Mouse (Mus musculus) lung, postnatal 36 days (tissue): ENCODE results near the gene Gm49673.
"Not testable (repeated sequence)": the region's sequence is repeated elsewhere in the genome, so short reads cannot be mapped to it uniquely, and the experiment has no call there.

ENCODE experiments used
- DNase-seq: peaks from one replicate; pipeline ENCODE4 v3.0.0; 2022; ENCODE audit warnings: mixed read lengths

The Gm49673 gene

GRCm38 (mm10) chr17:8129578-8129977 lies 18.0 kb downstream of the Gm49673 start:
- not testable (repeated sequence) for DNase-seq

DNA sequence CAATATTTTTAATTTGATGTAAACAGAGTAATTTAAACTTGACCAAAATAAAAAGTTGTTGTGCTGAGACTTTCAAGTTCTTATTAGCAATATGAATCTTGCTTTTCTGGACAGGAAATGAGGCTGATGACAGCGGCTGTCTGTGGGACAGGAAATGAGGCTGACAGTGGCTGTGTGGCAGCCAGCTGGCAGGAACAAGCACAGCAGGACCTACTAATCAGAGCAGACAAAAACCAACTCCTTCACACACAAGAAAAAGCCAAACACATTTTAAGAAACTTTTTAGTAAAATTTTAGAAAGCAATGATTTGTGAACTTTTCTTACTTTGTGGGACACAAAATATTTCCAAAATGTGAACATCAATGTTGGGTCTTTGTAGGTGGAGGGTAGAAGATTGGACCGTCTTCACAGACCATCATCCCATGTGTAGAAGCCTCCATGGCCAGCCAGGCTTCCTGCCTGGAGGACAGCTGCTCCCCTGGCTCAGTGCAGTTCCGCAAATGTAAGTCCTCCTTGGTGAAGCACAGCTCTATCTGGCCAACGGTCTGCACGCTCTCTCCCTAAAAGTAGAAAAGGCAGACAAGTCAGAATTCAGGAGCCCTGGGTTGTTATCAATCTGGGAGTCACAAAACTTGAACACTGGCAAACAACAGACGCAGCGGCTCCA lies 19.1 kb downstream of the Gm49673 start:
- not testable (repeated sequence) for DNase-seq

DNA sequence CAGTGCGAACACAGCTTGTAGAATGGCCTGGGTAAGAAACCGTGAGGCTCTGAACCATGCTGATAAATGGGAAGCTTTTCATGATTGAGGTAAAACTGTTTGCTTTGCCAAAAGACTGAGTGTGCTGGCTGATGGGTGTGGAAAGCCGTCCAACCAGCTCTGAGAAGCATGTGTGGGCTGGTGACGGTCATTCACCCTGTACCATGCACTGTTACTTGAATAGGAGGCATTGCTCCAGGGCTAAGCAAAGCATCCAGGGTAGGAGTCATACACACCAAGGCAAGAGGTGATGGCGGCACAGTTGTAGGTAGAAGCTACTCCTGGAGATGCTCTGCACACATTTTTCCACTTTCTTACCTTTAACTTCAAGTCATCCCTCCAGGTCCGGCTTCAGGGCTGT lies 23.0 kb downstream of the Gm49673 start:
- not testable (repeated sequence) for DNase-seq

DNA sequence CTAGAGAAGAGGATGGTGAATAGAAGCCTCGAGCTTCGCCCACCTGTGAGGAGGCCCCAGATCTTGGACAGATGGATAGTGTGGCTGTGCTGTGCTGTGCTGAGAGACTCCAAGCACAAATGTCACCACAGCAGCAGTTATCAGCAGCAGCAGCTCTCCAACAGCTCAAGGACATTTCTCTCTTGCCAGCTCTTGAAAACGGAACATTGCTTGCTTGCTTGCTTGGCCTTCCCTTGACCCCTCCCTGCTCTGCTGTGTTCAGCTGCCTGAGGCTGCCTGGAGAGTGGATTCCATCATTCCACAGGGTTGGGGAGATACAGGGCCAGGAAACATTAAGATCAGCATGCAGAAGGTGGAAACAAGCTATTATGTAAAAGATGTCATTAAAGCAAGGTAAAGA lies 24.6 kb downstream of the Gm49673 start:
- not testable (repeated sequence) for DNase-seq

GRCm38 (mm10) chr17:8116928-8117327 lies 30.7 kb downstream of the Gm49673 start:
- DNase-seq: not testable (repeated sequence)

- DNase-seq: peak; percentile 24
Observed at GRCm38 (mm10) chr17:8116378-8116777, 31.2 kb downstream of the Gm49673 start.

- DNase-seq: not testable (repeated sequence)
Observed at GRCm38 (mm10) chr17:8112199-8112598, 35.4 kb downstream of the Gm49673 start.

GRCm38 (mm10) chr17:8101297-8101609 lies 46.3 kb downstream of the Gm49673 start:
- not testable (repeated sequence) for DNase-seq

GRCm38 (mm10) chr17:8100405-8101296 lies 46.9 kb downstream of the Gm49673 start:
- not testable (repeated sequence) for DNase-seq

DNA sequence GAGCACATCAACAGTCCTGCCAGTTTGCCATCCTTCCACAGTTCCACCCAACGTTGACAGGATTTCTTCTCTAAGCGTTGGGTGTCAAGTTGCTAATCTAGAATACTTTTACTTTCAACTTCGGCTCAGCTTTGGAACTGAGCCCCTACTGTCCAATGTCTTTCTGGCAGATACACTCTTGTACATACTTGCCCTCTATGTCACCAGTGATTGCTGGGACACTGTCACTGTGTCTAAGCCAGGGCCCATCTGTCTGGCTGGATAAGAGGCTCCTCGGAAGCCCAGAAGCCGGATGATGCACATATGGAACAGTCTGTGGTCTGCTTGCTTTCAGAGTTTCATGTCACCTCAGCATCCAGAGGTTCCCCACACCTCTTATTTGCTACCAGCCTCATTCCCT lies 51.4 kb downstream of the Gm49673 start:
- DNase-seq: not testable (repeated sequence)

GRCm38 (mm10) chr17:8095653-8096052 lies 51.9 kb downstream of the Gm49673 start:
- not testable (repeated sequence) for DNase-seq

DNA sequence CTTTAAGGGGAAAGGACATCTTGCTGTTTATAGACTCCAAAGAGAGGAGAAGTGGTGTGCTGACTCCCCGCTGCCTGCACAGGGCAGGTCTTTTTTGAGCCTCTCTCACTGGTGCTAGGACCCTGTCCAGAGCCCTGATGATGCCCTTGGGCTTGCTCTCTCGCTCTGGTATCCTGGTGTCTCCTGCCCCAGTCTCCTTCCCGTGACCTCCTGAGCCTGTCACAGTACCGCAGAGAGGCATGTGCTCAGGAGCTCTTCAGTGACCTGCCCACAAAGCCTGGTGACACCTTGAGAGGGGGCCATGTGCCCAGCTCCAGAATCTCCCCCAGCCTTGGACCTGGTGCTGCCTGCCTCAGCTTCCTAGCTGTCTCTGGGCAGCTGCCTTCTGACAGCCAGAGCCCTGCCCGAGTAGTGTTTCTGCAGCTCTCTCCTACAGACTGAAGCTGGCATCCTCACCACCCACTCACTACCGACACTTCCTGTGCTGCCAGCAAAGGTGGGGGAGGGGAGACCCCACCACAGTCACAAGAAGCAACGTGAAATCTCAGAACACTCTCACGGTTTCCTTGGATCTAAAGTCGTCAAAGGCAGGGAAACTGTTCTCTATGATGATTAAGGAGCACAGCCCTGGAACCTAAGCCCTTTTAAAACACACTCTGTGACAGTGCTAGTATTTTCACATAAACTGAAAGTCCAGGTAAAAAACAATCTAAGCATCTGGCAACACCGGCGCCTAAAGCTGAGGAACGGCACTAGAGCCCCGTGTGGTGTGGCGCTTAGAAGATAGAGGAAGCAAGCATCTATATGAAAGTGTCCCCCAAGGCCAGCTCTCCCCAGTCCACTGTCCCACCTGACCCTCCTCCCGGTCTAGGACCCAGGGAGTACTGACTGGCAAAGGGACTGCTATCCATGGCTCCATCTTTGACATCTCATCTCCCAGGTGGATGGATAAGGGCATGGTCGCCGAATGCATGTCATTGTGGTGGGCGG lies 54.8 kb downstream of the Gm49673 start:
- DNase-seq: not testable (repeated sequence)

- not testable (repeated sequence) for DNase-seq
Observed at GRCm38 (mm10) chr17:8091320-8091719, 56.3 kb downstream of the Gm49673 start.

DNA sequence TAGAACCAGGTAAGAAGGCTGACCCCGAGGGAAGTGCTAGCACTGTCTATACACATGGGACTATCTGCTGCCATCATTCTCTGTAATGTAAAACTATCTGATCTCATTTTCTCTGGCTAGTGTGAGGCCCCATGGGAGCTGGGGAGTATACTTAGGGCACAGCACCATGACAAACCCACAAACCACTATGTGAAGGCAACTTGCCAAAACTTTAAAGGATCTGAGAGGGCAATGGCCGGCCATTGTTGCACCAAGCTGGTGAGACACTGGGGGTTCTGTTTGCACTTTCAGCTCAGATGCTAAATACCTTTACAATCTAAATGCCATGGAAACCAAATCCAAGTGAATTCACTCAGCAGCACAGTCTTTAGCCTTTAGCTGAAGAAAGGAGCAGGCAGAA lies 77.7 kb downstream of the Gm49673 start:
- not testable (repeated sequence) for DNase-seq

GRCm38 (mm10) chr17:8056637-8057138 lies 90.9 kb downstream of the Gm49673 start:
- DNase-seq: not testable (repeated sequence)

DNA sequence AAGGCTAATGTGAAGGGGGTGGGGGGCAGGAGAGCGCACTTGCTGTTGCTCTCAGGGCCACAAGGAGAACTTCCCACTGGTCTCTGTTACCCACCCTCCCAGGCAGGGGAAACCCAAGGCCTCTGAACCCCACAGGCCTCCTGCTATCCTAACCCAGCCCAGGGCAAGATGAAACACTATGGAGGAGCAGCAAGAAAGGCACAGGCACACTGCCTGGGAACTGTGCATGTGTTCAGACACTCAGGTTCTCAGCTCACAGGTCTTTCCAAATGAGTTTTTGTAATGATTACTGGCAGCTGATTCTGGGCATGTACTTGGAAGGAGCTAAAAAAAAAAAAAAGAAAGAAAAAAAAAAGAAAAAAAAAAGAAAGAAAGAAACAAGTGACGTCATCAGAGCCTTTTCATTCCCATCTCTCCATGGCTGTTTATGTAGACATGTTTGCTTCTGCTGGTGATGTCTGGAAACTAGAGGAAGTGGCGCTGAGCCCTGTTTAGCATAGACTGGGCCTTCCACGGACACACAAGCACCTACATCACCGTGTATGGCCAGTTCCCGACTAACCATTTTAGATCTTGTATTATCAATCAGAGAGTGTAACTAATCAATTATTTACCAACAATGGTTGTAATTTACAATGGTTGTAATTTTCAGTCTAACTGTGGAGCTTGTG lies 91.5 kb downstream of the Gm49673 start:
- not testable (repeated sequence) for DNase-seq

DNA sequence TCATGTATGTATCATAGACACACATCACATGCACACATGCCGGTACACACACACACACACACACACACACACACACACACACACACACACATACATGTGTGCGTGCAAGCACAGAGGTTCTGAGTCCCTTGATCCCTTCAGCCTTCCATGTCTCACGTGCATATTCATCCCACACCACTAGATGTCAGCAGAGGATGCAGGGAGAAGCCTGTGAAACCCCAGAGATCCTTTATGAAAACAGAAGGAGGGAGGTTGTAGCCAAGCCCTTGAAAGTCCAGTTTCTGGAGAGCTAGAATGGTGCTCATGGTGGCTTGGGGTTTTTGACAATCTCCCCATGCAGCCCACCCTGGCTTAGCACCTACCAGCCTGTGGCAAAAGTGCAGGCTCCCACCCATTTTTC lies 96.3 kb downstream of the Gm49673 start:
- DNase-seq: peak; percentile 89

DNA sequence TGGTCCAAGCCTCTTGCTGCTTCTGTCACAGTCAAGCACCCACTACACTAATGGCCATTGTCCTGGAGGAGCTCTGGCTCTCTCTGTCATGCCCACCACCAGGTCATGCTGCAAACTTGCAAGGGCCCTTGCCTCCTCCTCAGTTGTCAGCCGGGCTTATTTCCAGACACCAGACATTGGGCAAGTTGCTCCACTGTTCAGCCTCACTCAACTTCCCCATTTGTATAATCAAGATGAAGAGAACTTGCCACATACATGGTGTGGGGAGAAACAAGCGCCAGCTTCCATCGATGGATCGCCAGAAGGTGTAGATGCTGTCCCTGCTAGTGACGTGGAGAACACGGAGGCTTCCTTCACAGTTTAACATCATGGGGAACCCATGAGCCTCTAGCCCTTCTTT lies 97.4 kb downstream of the Gm49673 start:
- DNase-seq: not testable (repeated sequence)

DNA sequence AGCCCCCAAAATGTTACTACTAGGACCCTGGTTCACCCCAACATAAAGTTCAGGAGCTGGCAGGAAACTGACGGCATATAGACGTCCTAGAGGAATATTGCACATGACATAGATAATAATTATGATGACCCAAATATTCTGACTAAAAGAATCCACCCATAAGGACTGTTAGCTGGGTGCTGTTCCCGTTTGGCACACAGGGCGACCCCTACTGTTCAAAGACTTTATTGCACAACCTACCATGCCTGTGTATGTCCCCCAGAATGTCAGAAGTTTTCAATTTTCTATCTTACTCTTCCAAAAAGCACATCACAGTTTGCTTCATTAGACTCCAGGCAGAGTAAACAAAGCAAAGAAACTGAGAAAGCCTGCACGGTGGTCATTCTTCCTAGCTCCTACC lies 101.4 kb downstream of the Gm49673 start:
- peak; percentile 82 for DNase-seq

DNA sequence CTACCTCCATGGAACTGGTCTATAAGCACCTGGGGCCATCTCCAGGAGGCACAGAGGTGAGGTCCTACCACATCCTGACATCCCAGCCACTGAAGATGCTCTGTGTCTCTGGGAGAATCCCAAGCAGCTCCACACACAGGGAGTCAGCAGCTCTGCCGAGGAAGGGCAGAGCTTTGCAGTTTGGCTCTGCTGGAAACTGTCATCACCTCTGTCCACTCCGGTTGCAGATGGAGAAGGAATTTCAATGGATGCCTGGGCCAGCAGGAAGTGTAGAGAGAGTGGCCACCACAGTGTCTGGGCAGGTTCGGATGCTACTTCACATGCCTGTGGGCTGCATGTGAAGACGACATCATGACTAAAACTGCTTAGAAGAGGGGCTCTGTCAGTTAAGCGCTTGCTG lies 106.4 kb downstream of the Gm49673 start:
- DNase-seq: not testable (repeated sequence)

DNA sequence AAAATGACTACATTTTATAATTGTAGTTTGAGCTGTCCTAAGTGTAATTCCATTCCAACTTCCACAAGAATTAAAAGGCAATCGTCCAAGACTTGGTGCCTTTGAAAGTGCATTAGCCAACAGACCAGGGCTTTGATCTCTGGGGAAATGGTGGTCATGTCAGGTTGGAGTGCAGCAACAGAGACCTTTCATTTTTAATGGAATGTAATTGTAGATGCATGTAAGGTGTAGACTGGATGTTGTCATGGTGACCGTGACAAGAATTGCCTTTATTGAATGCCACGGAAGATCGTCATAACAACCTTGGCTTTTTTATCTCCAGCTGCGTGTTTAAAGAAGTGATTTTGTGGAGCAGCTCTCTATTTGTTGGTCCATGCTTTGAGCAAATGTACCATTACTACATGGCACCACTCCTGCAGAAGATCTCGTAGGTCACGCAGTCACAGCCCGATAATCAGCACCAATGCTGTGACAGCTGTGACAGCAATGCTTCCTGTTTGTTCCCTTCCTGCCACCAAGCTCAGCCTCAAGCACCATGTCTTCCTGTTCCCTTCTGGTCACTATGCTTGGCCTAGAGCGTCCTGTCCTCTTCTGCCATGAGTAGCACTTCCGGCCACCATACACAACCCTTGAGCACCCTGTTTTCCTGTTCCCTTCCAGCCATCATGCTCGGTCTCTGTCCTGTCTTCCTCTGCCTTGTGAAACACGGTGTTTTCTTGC lies 107.5 kb downstream of the Gm49673 start:
- DNase-seq: not testable (repeated sequence)
